Mouse (Mus musculus) cortical plate, adult 2 months (tissue): Measurements from ENCODE around the gene Ppat.

Experiments used
- CTCF ChIP-seq: fragments of 200-500 bp; IDR thresholded peaks from 2 replicates; pipeline ENCODE4 v1.5.1; 2011; ENCODE audit warnings: mild to moderate bottlenecking, control low read depth, low read length; ENCODE audit not compliant: insufficient read depth; ENCODE audit errors: extremely low read depth
- POLR2A ChIP-seq: fragments of 200-500 bp; IDR thresholded peaks from 2 replicates; pipeline ENCODE4 v1.6.1; 2011; ENCODE audit warnings: mild to moderate bottlenecking, low read length, control low read depth; ENCODE audit not compliant: insufficient read depth; ENCODE audit errors: extremely low read depth

DNA sequence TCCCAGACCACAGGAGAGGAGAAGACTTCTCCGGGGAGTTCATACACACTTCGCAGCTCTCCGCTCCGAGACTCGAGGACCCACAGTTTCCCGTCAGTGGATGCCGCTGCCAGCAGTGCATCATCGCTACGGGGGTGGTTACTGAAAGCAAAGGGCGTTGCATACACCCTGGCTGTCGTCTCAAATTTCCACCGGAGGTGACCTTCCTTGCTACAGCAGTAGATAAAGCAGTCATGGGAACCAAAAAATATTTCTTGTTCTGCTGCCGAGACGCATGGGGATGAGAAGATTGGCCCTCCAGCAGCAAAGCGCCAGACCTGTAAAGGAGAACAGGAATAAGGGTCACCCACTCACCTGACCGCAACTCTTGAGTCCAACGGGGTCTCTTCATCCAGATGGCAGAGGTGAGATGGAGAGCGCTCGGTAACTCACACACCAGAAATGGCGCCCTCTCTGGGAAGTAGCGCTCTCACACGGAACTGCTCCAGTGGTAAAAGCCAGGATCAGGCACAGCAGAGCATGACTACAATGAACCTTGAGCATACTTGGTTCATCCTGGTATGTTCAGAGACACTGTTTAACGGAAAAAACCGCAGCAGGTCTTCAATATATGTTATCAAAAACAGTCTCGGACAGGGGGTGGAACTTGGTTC, 75.1 kb downstream of the Ppat start:
- TF ChIP-seq CTCF (no peak), POLR2A (no peak)
